Mouse (Mus musculus): ENCODE measurements at regions not wholly inside any gene's neighbourhood (a gene's known extent, or its start where the extent isn't known, plus 50 kb on each side); places are given as distances from the start of the nearest gene placed in this dataset.

- no peak overlapping the region for H3K9ac ChIP-seq (ENCODE audit: control insufficient read depth, low read depth, low read length, poor library complexity, severe bottlenecking)
- H3K4me1 ChIP-seq (ENCODE audit: control insufficient read depth in 1 of 2, insufficient read depth in 2 of 2, low read length in 2 of 2), result peaks cover 3 to 19% of the 10 kb centered on the region in 2 experiments
- no peak overlapping the region for H3K27ac ChIP-seq (ENCODE audit: control insufficient read depth, low read depth, low read length)
- no peak overlapping the region for H3K4me3 ChIP-seq (ENCODE audit: control insufficient read depth in 1 of 2, insufficient read depth in 1 of 2, low read depth in 2 of 2, low read length in 2 of 2)
- H3K79me2 ChIP-seq (ENCODE audit: control insufficient read depth, insufficient read depth, low read length, poor library complexity), result no peaks in the 10 kb centered on the region
- H3K9me3 ChIP-seq (replicated peaks; ENCODE audit: insufficient read depth, low read length), result no peaks in the 10 kb centered on the region
- H3K36me3 ChIP-seq (ENCODE audit: control insufficient read depth in 1 of 2, insufficient read depth in 2 of 2, low read length in 2 of 2), result peaks cover 0 to 9% of the 10 kb centered on the region in 2 experiments; a peak in 2 of 4 replicates
- TF ChIP-seq MAX (IDR thresholded peaks at IDR 0.05; ENCODE audit: low read length) (no peak), MYB (IDR thresholded peaks at IDR 0.05; ENCODE audit: low read depth, low read length) (no peak), EP300 (IDR thresholded peaks at IDR 0.05; ENCODE audit: low read depth in 1 of 2, low read length in 2 of 2) (no peak), ELF1 (IDR thresholded peaks at IDR 0.05; ENCODE audit: low read depth, low read length) (no peak)
- no peak for DNase-seq (ENCODE audit: low read depth, low spot score)
- H3K27me3 ChIP-seq (ENCODE audit: control insufficient read depth in 1 of 2, insufficient read depth in 2 of 2, low read length in 2 of 2), result no peaks in the 10 kb centered on the region
Measured at GRCm38 (mm10) chr13:107597217-107597616, 447.0 kb upstream of the Smim15 start.

DNA sequence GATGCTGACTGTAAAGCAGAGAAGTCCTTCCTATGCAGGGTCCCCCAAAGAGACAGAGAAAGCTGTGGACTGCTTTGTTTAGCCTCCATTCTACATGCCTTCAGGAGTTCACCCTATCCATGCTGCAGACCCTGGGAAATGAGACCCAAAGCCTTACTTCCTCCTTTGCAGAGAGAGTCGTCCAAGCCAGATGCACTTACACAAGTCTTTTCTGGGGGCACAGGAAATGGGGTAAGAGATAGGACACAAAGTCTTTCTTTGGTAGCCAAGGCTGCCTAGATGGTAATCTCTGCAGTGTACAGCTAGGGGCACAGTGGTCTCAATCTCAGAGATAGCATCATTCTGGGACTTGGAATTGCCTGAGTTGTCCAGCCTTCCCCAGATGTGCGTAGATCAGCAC is 448.1 kb upstream of the Smim15 start:
- no peaks in the 10 kb centered on the region for H3K9me3 ChIP-seq (replicated peaks; ENCODE audit: insufficient read depth, low read length)
- TF ChIP-seq EP300 (IDR thresholded peaks at IDR 0.05; ENCODE audit: low read depth in 1 of 2, low read length in 2 of 2) (peak in 1 of 2 experiments; percentile 42; a peak in 1 of 4 replicates), MXI1 (IDR thresholded peaks at IDR 0.05; ENCODE audit: low read depth, low read length) (no peak), TCF12 (IDR thresholded peaks at IDR 0.05; ENCODE audit: low read depth, low read length) (no peak), MYC (IDR thresholded peaks at IDR 0.05; ENCODE audit: low read depth, low read length) (no peak), GATA1 (IDR thresholded peaks at IDR 0.05; ENCODE audit: low read depth, low read length) (peak; percentile 54), RCOR1 (IDR thresholded peaks at IDR 0.05; ENCODE audit: low read depth, low read length) (0 out of 2 replicates have a peak, but pooled peaks have one; percentile 12), SIN3A (IDR thresholded peaks at IDR 0.05; ENCODE audit: low read length) (no peak)
- no peak overlapping the region for H3K4me3 ChIP-seq (ENCODE audit: control insufficient read depth in 1 of 2, insufficient read depth in 1 of 2, low read depth in 2 of 2, low read length in 2 of 2)
- peak; percentile 54 for DNase-seq (ENCODE audit: low read depth, low spot score)
- no peak overlapping the region for H3K27ac ChIP-seq (ENCODE audit: control insufficient read depth, low read depth, low read length)
- peaks cover 9 to 19% of the 10 kb centered on the region in 2 experiments for H3K4me1 ChIP-seq (ENCODE audit: control insufficient read depth in 1 of 2, insufficient read depth in 2 of 2, low read length in 2 of 2)
- peaks cover 0 to 16% of the 10 kb centered on the region in 2 experiments; a peak in 2 of 4 replicates for H3K36me3 ChIP-seq (ENCODE audit: control insufficient read depth in 1 of 2, insufficient read depth in 2 of 2, low read length in 2 of 2)
- no peaks in the 10 kb centered on the region for H3K27me3 ChIP-seq (ENCODE audit: control insufficient read depth in 1 of 2, insufficient read depth in 2 of 2, low read length in 2 of 2)
- no peaks in the 10 kb centered on the region for H3K79me2 ChIP-seq (ENCODE audit: control insufficient read depth, insufficient read depth, low read length, poor library complexity)
- no peak overlapping the region for H3K9ac ChIP-seq (ENCODE audit: control insufficient read depth, low read depth, low read length, poor library complexity, severe bottlenecking)

DNA sequence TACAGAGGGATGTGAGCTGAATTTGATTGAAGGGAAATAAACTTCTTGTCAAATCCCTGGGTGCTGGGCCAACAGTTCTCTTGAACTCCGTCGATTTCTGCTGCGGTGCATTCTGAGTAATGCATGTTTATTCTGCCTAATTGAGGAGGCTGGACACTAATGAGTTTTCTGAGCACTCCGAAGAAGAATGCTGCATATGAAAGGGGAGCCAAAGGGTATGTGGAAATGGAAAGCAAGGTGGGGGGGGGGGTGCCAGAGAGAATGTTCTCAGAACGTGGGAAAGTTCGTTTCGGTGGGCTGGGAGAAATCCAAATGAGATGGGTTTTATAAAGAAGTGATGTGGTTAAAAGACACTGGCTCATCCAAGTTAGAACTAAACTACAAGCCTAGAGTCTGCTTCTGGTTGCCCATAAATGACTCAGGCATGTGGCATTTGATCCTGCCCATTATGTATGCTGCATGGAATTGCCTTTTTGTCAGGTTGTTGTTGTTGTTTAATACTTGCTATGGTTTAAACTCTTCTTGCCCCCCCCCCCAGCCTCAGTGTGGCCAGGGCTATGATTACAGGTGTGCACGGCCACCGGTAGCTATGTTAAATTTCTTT is 455.7 kb upstream of the Smim15 start:
- Histone ChIP-seq H3K79me2 (ENCODE audit: control insufficient read depth, insufficient read depth, low read length, poor library complexity) (no peaks in the 10 kb centered on the region), H3K27me3 (ENCODE audit: control insufficient read depth in 1 of 2, insufficient read depth in 2 of 2, low read length in 2 of 2) (no peaks in the 10 kb centered on the region), H3K36me3 (ENCODE audit: control insufficient read depth in 1 of 2, insufficient read depth in 2 of 2, low read length in 2 of 2) (peaks cover 0 to 7% of the 10 kb centered on the region in 2 experiments; a peak in 2 of 4 replicates), H3K4me1 (ENCODE audit: control insufficient read depth in 1 of 2, insufficient read depth in 2 of 2, low read length in 2 of 2) (peaks cover 0 to 6% of the 10 kb centered on the region in 2 experiments), H3K27ac (ENCODE audit: control insufficient read depth, low read depth, low read length) (no peak overlapping the region), H3K9ac (ENCODE audit: control insufficient read depth, low read depth, low read length, poor library complexity, severe bottlenecking) (no peak overlapping the region), H3K4me3 (ENCODE audit: control insufficient read depth in 1 of 2, insufficient read depth in 1 of 2, low read depth in 2 of 2, low read length in 2 of 2) (no peak overlapping the region), H3K9me3 (replicated peaks; ENCODE audit: insufficient read depth, low read length) (no peaks in the 10 kb centered on the region)
- no peak for DNase-seq (ENCODE audit: low read depth, low spot score)
- TF ChIP-seq E2F4 (IDR thresholded peaks at IDR 0.05; ENCODE audit: borderline replicate concordance, low read depth, low read length) (no peak), CTCF (IDR thresholded peaks at IDR 0.05 in 2 of 3, conservative IDR thresholded peaks at IDR 0.05 in 1 of 3; ENCODE audit: control insufficient read depth in 1 of 3, insufficient read depth in 1 of 3, low read depth in 2 of 3, low read length in 3 of 3, poor library complexity in 1 of 3, severe bottlenecking in 1 of 3) (no peak), ELF1 (IDR thresholded peaks at IDR 0.05; ENCODE audit: low read depth, low read length) (no peak), JUND (IDR thresholded peaks at IDR 0.05; ENCODE audit: low read depth, low read length) (no peak), POLR2A (IDR thresholded peaks at IDR 0.05; ENCODE audit: control insufficient read depth in 1 of 2, insufficient read depth in 1 of 2, low read depth in 1 of 2, low read length in 2 of 2, poor library complexity in 1 of 2) (no peak), UBTF (IDR thresholded peaks at IDR 0.05; ENCODE audit: borderline replicate concordance, insufficient read depth, low read depth, low read length) (no peak), TAL1 (IDR thresholded peaks at IDR 0.05; ENCODE audit: low read length) (no peak), NELFE (IDR thresholded peaks at IDR 0.05; ENCODE audit: low read depth, low read length) (no peak), USF2 (IDR thresholded peaks at IDR 0.05; ENCODE audit: borderline replicate concordance in 1 of 2, insufficient read depth in 1 of 2, low read depth in 1 of 2, low read length in 2 of 2) (no peak), ZNF384 (IDR thresholded peaks at IDR 0.05; ENCODE audit: low read depth, low read length) (no peak), GABPA (IDR thresholded peaks at IDR 0.05; ENCODE audit: low read depth, low read length) (no peak), GATA1 (IDR thresholded peaks at IDR 0.05; ENCODE audit: low read depth, low read length) (no peak), POLR2AphosphoS5 (IDR thresholded peaks at IDR 0.05; ENCODE audit: borderline replicate concordance, low read depth, low read length) (no peak), TCF12 (IDR thresholded peaks at IDR 0.05; ENCODE audit: low read depth, low read length) (no peak), HCFC1 (IDR thresholded peaks at IDR 0.05; ENCODE audit: low read depth, low read length) (no peak), ZC3H11A (IDR thresholded peaks at IDR 0.05; ENCODE audit: low read depth, low read length) (no peak), MAX (IDR thresholded peaks at IDR 0.05; ENCODE audit: low read length) (no peak), BHLHE40 (IDR thresholded peaks at IDR 0.05; ENCODE audit: borderline replicate concordance, low read depth, low read length) (no peak), ZKSCAN1 (IDR thresholded peaks at IDR 0.05; ENCODE audit: low read depth, low read length) (no peak)
